Mouse (Mus musculus) forebrain, embryonic 14.5 days (tissue): ENCODE data around the gene Zfhx3. TPM values are rescaled to one million over a fixed set of nuclear protein-coding genes. Genes with fewer than 3 reads are reported as not detected.

Experiments
- ATAC-seq: fragments of 200-750 bp; cut with Nextera tagmentation; 2 replicates; pipeline ENCODE4 v1.8.0; 2017; ENCODE audit warnings: mild to moderate bottlenecking, moderate library complexity
- DNase-seq: peaks from one replicate; pipeline ENCODE4 v3.0.0-alpha.2; 2015; ENCODE audit warnings: low spot score
- H3K27ac ChIP-seq: fragments of 300-500 bp; sonication (generic); 2 replicates; pipeline ENCODE4 v1.5.1; 2014; ENCODE audit warnings: low read depth, mild to moderate bottlenecking, control low read depth, low read length, moderate library complexity
- H3K27me3 ChIP-seq: fragments of 300-500 bp; sonication (generic); replicated peaks from 2 replicates; pipeline ENCODE4 v1.6.1; 2014; ENCODE audit warnings: low read length, control low read depth, mixed read lengths; ENCODE audit not compliant: control insufficient read depth, insufficient read depth
- H3K36me3 ChIP-seq: fragments of 300-500 bp; sonication (generic); 2 replicates; pipeline ENCODE4 v1.6.1; 2014; ENCODE audit warnings: low read length, control low read depth; ENCODE audit not compliant: control insufficient read depth, insufficient read depth
- H3K4me1 ChIP-seq: fragments of 300-500 bp; sonication (generic); 2 replicates; pipeline ENCODE4 v1.6.1; 2014; ENCODE audit warnings: antibody characterized with exemption, low read length, control low read depth; ENCODE audit not compliant: control insufficient read depth, insufficient read depth
- H3K4me2 ChIP-seq: fragments of 300-500 bp; sonication (generic); 2 replicates; pipeline ENCODE4 v1.6.1; 2014; ENCODE audit warnings: mild to moderate bottlenecking, control low read depth, low read length
- H3K4me3 ChIP-seq: fragments of 300-500 bp; sonication (generic); 2 replicates; pipeline ENCODE4 v1.5.1; 2014; ENCODE audit warnings: low read depth, low read length, control low read depth
- H3K9ac ChIP-seq: fragments of 300-500 bp; sonication (generic); 2 replicates; pipeline ENCODE4 v1.6.1; 2014; ENCODE audit warnings: mild to moderate bottlenecking, low read length, control low read depth, moderate library complexity
- H3K9me3 ChIP-seq: fragments of 300-500 bp; sonication (generic); replicated peaks from 2 replicates; pipeline ENCODE4 v1.6.1; 2016; ENCODE audit warnings: low read length, control low read depth, mixed read lengths; ENCODE audit not compliant: control insufficient read depth
- WGBS: fragments of 180-500 bp; shearing (Covaris S2); extraction: QIAGEN DNeasy Blood & Tissue Kit; methylation state at CpG from one replicate; pipeline ENCODE4 v1.1.7; 2014; 5-methylcytosine and 5-hydroxymethylcytosine counted together
- polyA plus RNA-seq: library from polyadenylated mRNA; unstranded; fragments of >200 nt; fragmentation: Nextera tagmentation; extraction: Ambion mirVana; gene quantifications from 2 replicates; pipeline ENCODE4 v1.2.1, GENCODE M21; 2014

The Zfhx3 gene
- polyA plus RNA-seq, 1 experiment from 2014 or later = 11.7 TPM

DNA sequence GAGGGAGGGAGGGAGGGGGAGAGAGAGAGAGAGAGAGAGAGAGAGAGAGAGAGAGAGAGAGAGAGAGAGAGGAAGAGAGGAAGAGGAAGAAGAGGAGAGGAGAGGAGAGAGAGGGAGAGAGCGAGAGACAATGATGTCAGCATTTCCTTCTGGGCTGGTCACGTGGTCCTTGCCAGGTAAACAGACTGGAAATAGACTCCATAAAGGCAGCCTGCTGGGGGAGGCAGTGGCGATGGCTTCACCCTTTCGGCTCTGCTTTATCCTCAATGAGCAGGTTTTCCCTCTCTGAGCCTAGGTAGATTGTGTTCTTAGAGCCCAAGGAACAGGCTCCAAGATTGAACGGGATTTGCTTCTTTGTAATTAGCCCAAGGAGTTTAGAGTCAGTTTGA is 749.8 kb downstream of the Zfhx3 start:
- DNase-seq (peak; percentile 68), ATAC-seq (no peak)
- Histone ChIP-seq H3K27ac (no peak overlapping the region; the same call in 1 of the 2 replicates), H3K36me3 (no peaks in the 10 kb centered on the region), H3K9me3 (no peaks in the 10 kb centered on the region), H3K27me3 (peaks cover 41% of the 10 kb centered on the region), H3K9ac (no peak overlapping the region), H3K4me3 (0 out of 2 replicates have a peak overlapping the region, but pooled peaks have one; percentile 9), H3K4me1 (peaks cover 19% of the 10 kb centered on the region), H3K4me2 (peak overlapping the region; percentile 42)
- WGBS = 0% methylated on average over 5 of the region's 5 CpGs

DNA sequence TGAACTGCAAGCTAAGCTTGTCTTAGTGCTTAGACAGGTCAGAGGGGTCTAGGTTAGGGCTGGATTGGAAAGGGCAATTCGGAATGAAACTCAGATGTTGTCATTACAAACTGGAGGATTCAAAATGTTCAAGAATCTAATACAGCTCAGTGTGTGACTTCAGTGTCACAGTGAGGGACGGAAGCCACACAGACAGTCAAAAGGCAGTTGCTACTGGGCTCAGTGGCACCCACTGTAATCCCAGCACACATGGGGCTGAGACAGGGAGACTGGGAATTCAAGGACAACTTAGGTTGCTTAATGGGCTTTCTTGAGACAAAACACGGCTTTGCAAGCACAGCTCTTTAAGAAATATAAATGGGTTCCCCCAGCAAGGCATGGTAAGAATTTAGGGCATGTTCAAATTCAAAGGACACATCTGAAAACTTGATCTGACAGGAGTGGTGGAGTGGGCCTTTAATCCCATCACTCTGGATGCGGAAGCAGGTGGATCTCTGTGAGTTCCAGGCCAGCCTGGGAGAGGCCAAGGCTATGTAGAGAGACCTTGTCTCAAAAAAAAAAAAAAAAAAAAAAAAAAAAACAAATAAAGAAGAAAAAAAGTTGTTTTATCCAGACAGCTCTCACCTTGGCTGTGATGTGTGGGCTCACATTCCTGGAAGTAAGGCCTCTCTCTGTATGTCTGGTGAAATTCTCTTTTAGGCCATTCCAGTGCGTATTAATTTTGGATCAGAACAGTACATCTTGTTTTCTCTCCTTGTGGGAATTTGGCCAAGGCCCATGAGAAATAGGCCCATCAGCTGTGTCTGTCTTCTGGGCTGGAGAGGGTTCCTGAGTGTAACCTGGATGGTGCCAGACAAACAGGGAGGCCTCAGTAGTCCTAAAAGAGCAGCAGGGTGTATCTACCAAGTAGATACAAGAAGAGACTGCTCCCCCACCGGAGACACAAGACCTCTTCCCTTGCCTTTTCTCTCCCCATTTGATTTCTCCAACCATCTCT is 750.5 kb downstream of the Zfhx3 start:
- no peak for ATAC-seq
- no peak overlapping the region for H3K9ac ChIP-seq
- H3K27ac ChIP-seq = no peak overlapping the region; the same call in 1 of the 2 replicates

DNA sequence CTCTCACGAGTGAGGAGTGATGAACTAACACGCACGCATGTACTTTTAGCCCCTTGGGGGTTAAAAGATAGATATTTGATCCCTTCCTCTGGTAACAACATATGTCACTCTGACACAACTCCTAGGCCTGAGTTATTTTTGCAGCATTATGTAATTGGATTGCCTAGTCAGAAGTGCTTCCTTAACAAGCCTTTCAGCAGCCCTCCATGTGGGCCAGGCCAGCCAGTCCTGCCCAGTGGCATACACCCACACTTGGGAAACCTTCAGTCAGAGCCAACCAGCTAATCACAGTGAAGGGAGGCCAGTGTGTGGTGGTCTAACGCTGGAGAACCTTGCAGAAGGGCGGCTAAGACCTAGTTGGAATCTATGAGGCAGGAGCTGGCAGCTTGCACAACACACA is 751.4 kb downstream of the Zfhx3 start:
- WGBS = 80% methylated on average over 5 of the region's 5 CpGs
- Histone ChIP-seq H3K4me3 (no peak overlapping the region), H3K27me3 (peaks cover 57% of the 10 kb centered on the region), H3K4me1 (peaks cover 19% of the 10 kb centered on the region), H3K36me3 (no peaks in the 10 kb centered on the region), H3K4me2 (no peak overlapping the region), H3K27ac (no peak overlapping the region), H3K9ac (no peak overlapping the region), H3K9me3 (no peaks in the 10 kb centered on the region)
- ATAC-seq (no peak), DNase-seq (no peak)

More for the DNA sequence above, 750.5 kb downstream of the Zfhx3 start:
- Histone ChIP-seq H3K4me3 (no peak overlapping the region), H3K36me3 (no peaks in the 10 kb centered on the region), H3K9me3 (no peaks in the 10 kb centered on the region), H3K27me3 (peaks cover 48% of the 10 kb centered on the region), H3K4me1 (peaks cover 19% of the 10 kb centered on the region), H3K4me2 (peak overlapping the region; percentile 42)
- 68% methylated on average over 6 of the region's 6 CpGs for WGBS
- DNase-seq = no peak

DNA sequence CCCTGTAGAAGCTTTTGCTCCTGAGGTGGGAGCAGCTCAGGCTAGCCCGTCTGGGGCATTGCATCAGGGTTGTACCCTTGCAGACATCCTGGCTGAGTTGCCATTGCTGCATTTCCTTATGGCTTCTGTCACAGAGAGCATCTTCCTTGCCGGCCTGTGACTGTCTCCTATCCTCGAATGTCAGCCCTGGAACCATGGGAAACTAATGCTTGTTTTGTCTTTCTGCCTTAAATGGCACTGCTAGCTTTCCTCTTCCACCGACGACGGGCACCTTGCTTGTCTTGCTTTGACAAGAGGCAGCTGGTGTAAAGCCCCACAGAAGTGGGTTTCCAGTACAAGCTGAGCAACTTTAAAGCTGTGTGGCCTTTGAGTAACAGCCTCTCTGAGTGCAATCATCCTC is 752.1 kb downstream of the Zfhx3 start:
- H3K4me3 ChIP-seq = no peak overlapping the region
- H3K4me1 ChIP-seq = peaks cover 19% of the 10 kb centered on the region
- H3K4me2 ChIP-seq = no peak overlapping the region
- no peaks in the 10 kb centered on the region for H3K36me3 ChIP-seq
- ATAC-seq (no peak), DNase-seq (no peak)
- WGBS = 29% methylated on average over 6 of the region's 6 CpGs
- no peaks in the 10 kb centered on the region for H3K9me3 ChIP-seq
- H3K27ac ChIP-seq = no peak overlapping the region
- peaks cover 63% of the 10 kb centered on the region for H3K27me3 ChIP-seq
- H3K9ac ChIP-seq = no peak overlapping the region

DNA sequence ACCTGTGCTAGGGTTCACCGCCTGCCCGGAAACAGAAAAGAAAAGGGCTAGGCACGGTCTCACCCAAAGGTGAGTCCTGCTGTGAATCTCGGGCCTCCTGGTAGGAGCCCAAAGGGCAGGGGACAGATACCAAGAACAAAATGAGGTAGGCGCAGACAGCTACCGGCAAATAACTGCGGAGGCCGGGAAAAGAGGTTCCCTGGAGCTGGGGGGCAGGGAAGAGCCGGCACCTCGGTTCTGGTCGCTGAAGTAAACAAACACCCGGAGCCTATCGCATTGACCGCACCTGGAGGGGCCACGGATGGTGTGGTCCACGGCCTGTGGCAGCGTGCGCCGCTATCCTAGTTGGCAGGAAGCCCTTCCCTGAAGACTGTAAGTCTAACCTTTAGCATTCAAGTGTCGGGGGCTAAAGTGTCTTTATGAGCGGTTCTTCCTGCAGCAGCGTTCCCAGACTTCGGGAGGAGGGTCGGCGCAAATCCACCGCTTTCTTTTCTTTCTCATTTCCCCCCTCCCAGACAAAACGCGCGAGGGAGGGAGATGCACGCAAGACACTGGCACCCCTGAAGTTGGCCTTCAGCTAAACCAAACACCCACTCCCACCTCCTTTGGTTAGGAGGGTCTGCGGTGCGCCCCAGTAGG is 752.9 kb downstream of the Zfhx3 start:
- WGBS = 4% methylated on average over 32 of the region's 32 CpGs
- ATAC-seq (no peak), DNase-seq (no peak)
- H3K4me1 ChIP-seq = peaks cover 19% of the 10 kb centered on the region
- H3K9ac ChIP-seq = peak overlapping the region; percentile 21; the same call in 1 of the 2 replicates
- H3K27me3 ChIP-seq = peaks cover 69% of the 10 kb centered on the region
- H3K4me2 ChIP-seq = peak overlapping the region; percentile 44
- no peak overlapping the region for H3K27ac ChIP-seq
- no peaks in the 10 kb centered on the region for H3K36me3 ChIP-seq
- no peaks in the 10 kb centered on the region for H3K9me3 ChIP-seq
- peak overlapping the region; percentile 17 for H3K4me3 ChIP-seq

DNA sequence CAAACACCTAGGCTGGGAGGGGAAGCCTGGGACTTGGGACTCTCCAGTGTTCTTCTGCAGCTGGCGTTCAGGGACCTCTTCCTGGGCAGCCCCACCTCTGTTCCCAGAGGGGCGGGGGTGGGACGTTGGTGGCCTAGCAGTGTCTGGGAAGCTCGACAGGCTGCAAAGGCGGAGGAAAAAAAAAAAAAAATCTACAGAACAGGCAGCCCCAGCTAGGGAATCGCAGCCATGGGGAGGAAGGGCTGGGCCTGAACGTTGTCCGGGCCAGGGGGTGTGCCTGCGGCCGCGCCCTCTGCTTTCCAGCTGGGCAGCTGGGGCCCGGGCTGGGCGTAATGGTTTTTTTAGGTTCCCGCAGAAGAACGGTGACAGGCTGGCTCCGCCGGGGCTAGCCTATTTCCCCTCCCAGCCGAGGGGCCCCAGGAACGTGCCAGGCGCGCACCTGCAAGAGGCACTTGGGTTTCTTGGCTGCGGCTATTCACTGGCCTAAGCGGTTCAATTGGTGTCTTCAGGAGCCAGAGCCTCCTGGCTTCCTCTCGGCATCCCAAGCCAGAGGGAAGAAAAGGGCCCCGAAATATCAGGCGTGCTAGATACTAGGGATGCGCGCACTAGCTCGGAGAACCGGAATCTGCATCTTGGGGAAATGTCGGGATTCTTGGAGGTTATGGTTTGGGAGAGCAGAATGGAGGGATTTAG is 753.6 kb downstream of the Zfhx3 start:
- peaks cover 16% of the 10 kb centered on the region for H3K4me1 ChIP-seq

DNA sequence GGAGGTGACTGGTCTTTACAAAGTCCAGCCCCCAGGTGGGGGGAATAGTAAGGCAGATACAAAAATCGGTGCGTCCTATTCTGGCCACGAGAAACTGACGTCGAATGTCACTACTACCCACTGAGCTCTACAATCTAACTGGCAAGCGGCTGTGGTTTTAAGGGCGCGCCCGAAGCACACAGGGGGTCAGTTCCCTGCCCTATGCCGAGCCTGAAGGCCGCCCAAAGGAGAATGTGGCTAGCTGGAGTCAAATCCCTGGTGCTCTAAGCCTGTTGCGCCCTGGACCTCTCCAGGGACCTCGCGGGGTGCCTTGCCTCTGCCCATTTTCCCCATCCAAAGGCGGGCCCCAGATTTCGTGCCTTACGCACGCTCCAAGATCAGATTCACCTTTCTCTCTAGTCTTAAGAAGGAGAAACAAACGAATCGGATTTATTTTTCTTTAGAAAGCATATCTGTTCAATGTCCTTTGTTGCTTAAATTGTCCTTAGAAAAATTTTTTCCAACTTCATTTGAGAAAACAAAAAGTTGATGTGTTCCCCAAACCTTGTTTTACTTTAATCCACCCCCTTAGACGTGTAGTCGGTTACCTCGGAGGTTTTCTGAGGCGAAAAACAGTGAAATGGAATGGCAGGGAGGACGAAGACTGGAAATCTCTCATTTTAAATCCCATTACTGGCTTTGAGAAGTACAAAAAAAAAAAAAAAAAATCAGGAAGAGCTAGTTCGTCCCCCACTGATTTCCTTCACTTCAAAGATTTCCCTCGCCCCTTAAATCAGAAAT is 754.4 kb downstream of the Zfhx3 start:
- Histone ChIP-seq H3K9me3 (no peaks in the 10 kb centered on the region), H3K4me1 (peaks cover 9% of the 10 kb centered on the region), H3K9ac (peak overlapping the region; percentile 21), H3K27me3 (peaks cover 78% of the 10 kb centered on the region), H3K27ac (no peak overlapping the region), H3K4me2 (peak overlapping the region; percentile 44), H3K4me3 (peak overlapping the region; percentile 17; the same call in 1 of the 2 replicates), H3K36me3 (no peaks in the 10 kb centered on the region)
- WGBS = 2% methylated on average over 27 of the region's 27 CpGs
- DNase-seq (no peak), ATAC-seq (no peak)

More for the DNA sequence above, 753.6 kb downstream of the Zfhx3 start:
- H3K4me2 ChIP-seq = peak overlapping the region; percentile 44
- H3K27me3 ChIP-seq = peaks cover 71% of the 10 kb centered on the region
- peak overlapping the region; percentile 21; the same call in 1 of the 2 replicates for H3K9ac ChIP-seq
- no peaks in the 10 kb centered on the region for H3K36me3 ChIP-seq
- no peaks in the 10 kb centered on the region for H3K9me3 ChIP-seq
- ATAC-seq (no peak), DNase-seq (no peak)
- WGBS = 1% methylated on average over 31 of the region's 31 CpGs
- no peak overlapping the region; the same call in 1 of the 2 replicates for H3K27ac ChIP-seq
- H3K4me3 ChIP-seq = peak overlapping the region; percentile 17

DNA sequence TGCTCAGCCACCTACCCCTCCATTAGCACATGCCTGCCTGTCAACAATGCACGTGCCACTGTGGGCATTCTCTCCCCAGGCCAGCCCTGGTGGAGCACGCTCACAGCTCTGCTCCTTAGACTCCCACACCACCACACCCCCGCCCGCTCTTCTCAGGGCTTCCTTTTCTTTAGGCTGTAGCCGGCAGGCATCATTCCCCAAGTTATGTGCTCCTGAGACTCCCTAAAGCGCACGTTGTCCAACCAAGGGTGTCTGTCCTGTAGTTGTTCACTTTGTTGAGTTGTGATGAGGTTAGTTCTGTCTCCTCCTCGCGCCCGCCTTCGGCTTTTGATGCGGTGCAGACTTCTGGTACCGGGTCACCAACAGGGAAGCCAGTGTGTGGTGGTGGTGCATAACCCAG is 755.1 kb downstream of the Zfhx3 start:
- Histone ChIP-seq H3K27ac (peak overlapping the region; percentile 55), H3K4me3 (no peak overlapping the region), H3K4me1 (peaks cover 9% of the 10 kb centered on the region), H3K36me3 (no peaks in the 10 kb centered on the region), H3K9ac (no peak overlapping the region; the same call in 1 of the 2 replicates), H3K9me3 (no peaks in the 10 kb centered on the region), H3K27me3 (peaks cover 77% of the 10 kb centered on the region), H3K4me2 (peak overlapping the region; percentile 25; the same call in 1 of the 2 replicates)
- WGBS = 0% methylated on average over 13 of the region's 13 CpGs
- ATAC-seq (no peak), DNase-seq (no peak)
